Mouse (Mus musculus) mouse embryonic stem cell (cell line): ENCODE data around the gene Aspa.

Experiments
- in situ Hi-C, 2 experiments: fragments of 300-500 bp; cut with MboI; formaldehyde crosslinking; loops; 1 replicate in 1 of 2; 3 replicates in 1 of 2; pipeline ENCODE4 v1.14.3; 2019 to 2020; ENCODE audit warnings: low sequenced_read_pairs in 2 of 2, low pct_unique_long_range_greater_than_20kb in 1 of 2, mixed read lengths in 1 of 2; ENCODE audit not compliant: unreplicated experiment in 1 of 2

Gene Aspa

GRCm38 (mm10) chr11:73261385-73261784 lies 68.0 kb downstream of the Aspa start:
- in situ Hi-C loops, result no loop called here

- in situ Hi-C loops, result no loop called here
These were observed 68.9 kb downstream of the Aspa start for GRCm38 (mm10) chr11:73260457-73260856.

- in situ Hi-C loops, result no loop called here
These were observed 70.7 kb downstream of the Aspa start for GRCm38 (mm10) chr11:73258664-73259063.

- in situ Hi-C loops, result no loop called here
These were observed 71.9 kb downstream of the Aspa start for GRCm38 (mm10) chr11:73257362-73257945.
